8 mouse cellular contexts compared by ENCODE assay signal in genomic region chr11:120229861-120230751, GRCm38 (mm10). TPM values are rescaled to one million over a fixed set of nuclear protein-coding genes. Genes with fewer than 3 reads are reported as not detected.
DNase-seq lines count a peak whose midpoint lies in the region; ATAC-seq lines count a peak whose summit lies in the region.

No protein-coding gene starts in this region.

- H3K27me3 ChIP-seq in forebrain, embryonic 14.5 days (replicated peaks; ENCODE audit: control insufficient read depth, insufficient read depth, low read length) = no peaks in the 10 kb centered on the region; the same call in 1 of the 2 replicates
- no peaks in the 10 kb centered on the region for H3K27me3 ChIP-seq in hindbrain, embryonic 10.5 days (ENCODE audit: insufficient read depth, poor library complexity, severe bottlenecking)
- H3K27me3 ChIP-seq in splenic B cell, adult 2 months (ENCODE audit: control insufficient read depth, insufficient read depth, low read length, poor library complexity, severe bottlenecking) = peaks cover 3% of the 10 kb centered on the region

- DNase-seq in MEL-GATA-1-ER (ENCODE audit: extremely low read depth, low read depth) = peak; percentile 60
- peak; percentile 73 for DNase-seq in forebrain, embryonic 14.5 days (ENCODE audit: low spot score)
- DNase-seq in hindbrain, embryonic 10.5 days (ENCODE audit: low spot score) = peak; percentile 63
- peak; percentile 76 to 79 for DNase-seq in layer of hippocampus, postnatal 10 days (ENCODE audit: low spot score in 2 of 2)
- DNase-seq in lung, postnatal 14 days = peak; percentile 80
- DNase-seq in splenic B cell, adult 2 months (ENCODE audit: low read depth, low spot score) = peak; percentile 15
- DNase-seq in spleen, postnatal 36 days (ENCODE audit: low spot score in 2 of 2) = no peak

- no peaks in the 10 kb centered on the region for H3K9me3 ChIP-seq in forebrain, embryonic 14.5 days (replicated peaks; ENCODE audit: control insufficient read depth, low read length)
- H3K9me3 ChIP-seq in hindbrain, embryonic 10.5 days = no peaks in the 10 kb centered on the region

- peak overlapping the region; percentile 83 for H3K4me3 ChIP-seq in brown adipose tissue, adult 24 weeks (ENCODE audit: insufficient read depth, low read depth, low read length)
- H3K4me3 ChIP-seq in forebrain, embryonic 14.5 days (ENCODE audit: low read depth, low read length) = peak overlapping the region; percentile 91
- H3K4me3 ChIP-seq in hindbrain, embryonic 10.5 days = peak overlapping the region; percentile 73

- no peaks in the 10 kb centered on the region for H3K36me3 ChIP-seq in forebrain, embryonic 14.5 days (ENCODE audit: control insufficient read depth, insufficient read depth, low read length)
- peaks cover 7% of the 10 kb centered on the region; the same call in 1 of the 2 replicates for H3K36me3 ChIP-seq in hindbrain, embryonic 10.5 days
- H3K36me3 ChIP-seq in splenic B cell, adult 2 months (ENCODE audit: control insufficient read depth, insufficient read depth, low read length, poor library complexity, severe bottlenecking) = no peaks in the 10 kb centered on the region

- peak overlapping the region; percentile 99 for H3K4me2 ChIP-seq in forebrain, embryonic 14.5 days (ENCODE audit: low read length)

- WGBS in forebrain, embryonic 14.5 days = 3% methylated on average over 42 of the region's 42 CpGs
- 1% methylated on average over 42 of the region's 42 CpGs for WGBS in hindbrain, embryonic 10.5 days

- peak overlapping the region; percentile 100 for H3K9ac ChIP-seq in forebrain, embryonic 14.5 days (ENCODE audit: low read length)

- H3K27ac ChIP-seq in brown adipose tissue, adult 24 weeks (replicated peaks; ENCODE audit: low read depth, low read length) = peak overlapping the region; percentile 85
- H3K27ac ChIP-seq in forebrain, embryonic 14.5 days (ENCODE audit: low read depth, low read length) = peak overlapping the region; percentile 99
- H3K27ac ChIP-seq in hindbrain, embryonic 10.5 days = peak overlapping the region; percentile 100

- ATAC-seq in forebrain, embryonic 14.5 days = no peak

- H3K4me1 ChIP-seq in brown adipose tissue, adult 24 weeks (ENCODE audit: control insufficient read depth, insufficient read depth, insufficient read length, low read length) = peaks cover 42% of the 10 kb centered on the region
- peaks cover 50% of the 10 kb centered on the region for H3K4me1 ChIP-seq in forebrain, embryonic 14.5 days (ENCODE audit: control insufficient read depth, insufficient read depth, low read length)
- peaks cover 65% of the 10 kb centered on the region for H3K4me1 ChIP-seq in hindbrain, embryonic 10.5 days (replicated peaks)

RNA-seq across cellular contexts. Expression of gene Bahcc1, which starts 2.6 kb away (rescaled TPM):
- polyA plus RNA-seq in brown adipose tissue, adult 24 weeks (2012; ENCODE audit: insufficient read depth, insufficient read length, missing spikeins) = 5.7 and 5.9 TPM in 2 replicates
- polyA plus RNA-seq in forebrain, embryonic 14.5 days (2014; fragmentation: Nextera tagmentation; extraction: Ambion mirVana) = 12.6 and 14.5 TPM in 2 replicates
- polyA plus RNA-seq in hindbrain, embryonic 10.5 days (2016; fragmentation: Nextera tagmentation; extraction: Ambion mirVana) = 17.0 and 18.8 TPM in 2 replicates
- 10 to 100 TPM; 21.9 to 26.0 TPM for total RNA-seq in layer of hippocampus, postnatal 10 days (2021)

Comparison
In these comparisons a context has a peak if more than half of its experiments do, and no peak if none do; other contexts are left out.
1. DNase-seq: peak in MEL-GATA-1-ER (single experiment), forebrain, embryonic 14.5 days (single experiment), hindbrain, embryonic 10.5 days (single experiment), layer of hippocampus, postnatal 10 days (2 of 2), lung, postnatal 14 days (single experiment) and splenic B cell, adult 2 months (single experiment); none in spleen, postnatal 36 days (0 of 2).
2. Peak in every context shown above with its lines, with median percentiles within 50 percentile points of each other: H3K27ac ChIP-seq and H3K4me3 ChIP-seq.